Mouse (Mus musculus) kidney, adult 11 months (tissue): ENCODE data around the gene Gm20388.

Source experiments
- DNase-seq: peaks from one replicate; pipeline ENCODE4 v3.0.0; 2022

The Gm20388 gene

DNA sequence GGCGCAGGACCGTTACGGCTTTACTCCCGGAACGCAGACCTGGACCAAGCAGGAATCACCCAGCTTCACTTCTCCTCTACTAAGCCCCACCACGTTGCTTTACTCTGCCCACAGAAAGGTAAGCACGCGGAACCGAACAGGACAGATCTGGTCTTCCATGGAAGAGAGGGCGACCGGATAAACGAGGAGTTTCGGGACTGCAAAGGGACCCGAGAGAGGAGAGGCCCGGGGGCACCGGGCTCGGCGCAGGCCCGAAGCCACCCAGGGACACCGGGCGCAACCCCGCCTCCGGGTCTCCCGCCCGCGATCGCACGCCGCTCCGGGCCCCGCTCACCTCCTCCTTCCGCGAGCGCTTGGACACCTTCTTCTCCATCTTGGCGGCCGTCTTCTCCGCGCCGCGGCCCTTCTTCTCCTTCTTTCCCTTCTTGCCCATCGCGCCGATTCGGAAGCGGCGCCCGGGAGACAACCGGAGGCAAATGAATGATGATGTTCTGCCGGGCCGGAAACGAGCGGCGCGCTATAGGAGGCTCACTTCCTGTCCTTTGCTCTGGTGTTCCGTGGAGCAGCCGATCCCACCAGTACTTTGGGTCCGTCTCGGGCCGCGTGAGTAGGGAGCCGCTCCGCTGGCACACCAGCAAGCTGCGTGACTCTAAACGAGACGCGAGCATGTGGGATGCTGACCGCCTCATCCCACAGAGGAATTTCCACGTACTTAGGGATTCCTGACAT, 1918.6 kb downstream of the Gm20388 start, which contains the start of gene Klhdc4:
Gene Klhdc4, minus strand, starts transcription at position 522 of the 729 bp plus-strand sequence.
- DNase-seq = peak; percentile 75

DNA sequence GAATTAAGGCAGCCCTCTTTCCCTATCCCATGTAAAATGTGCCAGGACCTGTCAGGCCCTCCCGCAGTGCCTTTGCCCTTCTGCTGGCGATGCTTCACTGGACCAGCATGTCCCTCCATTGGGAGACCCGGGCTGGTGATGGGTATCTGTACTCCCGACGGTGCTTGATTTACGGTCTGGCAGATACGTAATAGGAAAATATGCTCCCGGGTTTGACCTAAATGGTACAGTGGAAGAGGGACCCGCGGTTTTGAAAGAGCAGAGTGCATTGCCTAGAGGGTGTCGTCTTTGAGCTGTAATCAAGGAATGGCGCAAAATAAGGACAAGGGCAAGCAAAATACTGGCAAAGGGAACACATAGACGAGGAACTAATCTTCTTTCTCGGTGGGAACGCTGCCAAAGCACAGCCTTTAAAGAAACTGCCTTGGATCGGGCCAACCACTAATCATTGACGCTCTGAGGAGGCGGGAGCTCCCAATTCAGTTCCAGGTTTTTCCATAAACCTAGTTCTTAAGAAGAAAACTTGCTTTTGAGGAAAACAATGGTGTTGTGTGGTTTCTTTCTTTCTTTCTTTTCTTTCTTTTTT, 1919.2 kb downstream of the Gm20388 start:
- no peak for DNase-seq

DNA sequence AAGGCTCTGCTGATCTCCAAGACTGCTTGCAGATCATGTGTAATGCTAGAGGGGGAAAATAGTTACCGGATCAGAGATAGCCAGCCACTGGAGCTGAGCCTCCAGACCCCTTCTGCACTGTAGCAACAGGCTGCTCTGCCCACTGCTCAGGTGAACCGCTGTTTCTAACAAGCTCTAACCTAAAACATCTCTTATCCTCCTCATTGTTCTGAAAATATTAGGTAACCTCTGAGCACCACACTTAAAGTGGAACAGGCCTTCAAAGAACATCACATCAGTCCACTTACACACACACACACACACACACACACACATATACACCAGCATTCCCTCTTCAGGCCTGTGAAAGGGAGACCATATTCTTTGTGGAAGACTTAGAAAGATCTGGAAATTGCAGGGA, 1921.4 kb downstream of the Gm20388 start:
- no peak for DNase-seq

DNA sequence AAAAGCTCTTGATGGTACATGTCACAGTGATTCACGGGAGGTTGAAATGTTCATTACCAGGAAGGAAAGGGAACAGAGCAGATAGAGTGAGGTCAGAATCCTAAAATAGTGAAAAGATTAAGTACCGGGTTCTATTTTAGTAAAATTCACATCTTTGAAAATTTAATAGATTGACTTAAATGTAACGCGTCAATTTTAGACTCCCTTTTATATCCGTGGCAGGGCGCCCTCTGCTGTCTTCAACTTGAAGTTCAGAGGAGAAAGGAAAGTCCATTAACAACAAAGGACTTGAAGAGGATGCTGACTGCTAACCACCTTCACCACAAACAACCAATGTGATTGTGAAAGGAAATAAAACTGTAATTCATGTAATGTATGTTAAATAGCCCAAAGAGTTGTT, 1921.9 kb downstream of the Gm20388 start:
- peak; percentile 43 for DNase-seq

DNA sequence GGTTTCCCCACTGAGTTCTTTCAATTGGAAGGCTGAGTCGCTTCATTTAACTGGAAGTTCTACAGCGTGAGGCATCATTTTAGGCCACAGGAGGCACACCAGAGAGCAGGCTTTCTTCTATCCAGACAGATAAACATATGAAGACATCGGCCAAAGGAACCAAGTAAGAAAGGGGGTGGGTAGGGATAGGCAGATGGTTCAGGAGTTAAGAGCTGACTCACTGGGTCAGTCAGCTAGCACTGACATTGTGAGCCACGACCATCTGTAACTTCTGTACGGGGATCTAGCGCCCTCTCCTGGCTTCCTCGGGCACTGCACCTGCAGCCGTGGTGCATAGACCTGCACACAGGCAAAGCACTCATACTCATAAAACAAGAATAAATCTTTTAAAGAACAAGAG, 1930.6 kb downstream of the Gm20388 start:
- peak; percentile 15 for DNase-seq

DNA sequence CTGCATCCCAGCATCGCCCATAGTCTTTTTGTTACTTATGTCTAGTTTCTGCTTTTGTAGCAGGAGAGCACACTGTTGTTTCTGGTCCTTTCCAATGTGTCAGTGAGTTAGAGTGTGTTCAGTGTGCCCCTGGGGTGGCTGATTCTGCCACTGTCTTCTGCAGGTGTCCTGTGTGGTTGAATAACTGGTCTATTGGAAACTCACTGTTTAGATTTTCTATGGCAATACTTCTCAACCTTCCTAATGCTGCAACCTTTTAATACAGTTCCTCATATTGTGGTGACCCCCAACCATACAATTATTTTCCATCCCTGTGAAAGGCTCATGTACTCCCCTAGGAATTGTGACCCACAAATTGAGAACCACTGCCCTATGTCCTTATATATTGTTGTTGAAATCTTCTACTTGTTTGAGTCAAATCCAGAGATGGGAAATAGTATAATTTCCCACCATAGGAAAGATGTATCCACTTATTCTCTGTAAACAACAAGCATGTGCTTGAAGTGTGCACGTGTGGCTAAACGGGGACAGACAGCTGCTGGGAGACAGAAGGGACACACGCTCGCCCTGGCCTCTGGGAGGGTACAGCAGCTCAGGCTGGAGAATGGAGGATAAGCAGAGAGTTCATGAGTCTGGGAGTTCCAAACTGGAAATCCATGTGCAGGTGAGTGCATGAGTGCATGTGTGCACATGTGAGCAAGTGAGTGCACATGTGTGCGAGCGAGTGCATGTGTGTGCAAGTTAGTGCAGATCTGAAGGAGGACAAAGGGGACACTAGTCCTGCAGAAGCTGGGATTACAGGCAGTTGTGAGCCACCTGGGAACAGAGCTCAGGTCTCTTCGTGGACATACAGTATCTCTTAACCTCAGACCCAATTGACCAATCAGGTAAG, 1931.7 kb downstream of the Gm20388 start:
- DNase-seq = no peak

DNA sequence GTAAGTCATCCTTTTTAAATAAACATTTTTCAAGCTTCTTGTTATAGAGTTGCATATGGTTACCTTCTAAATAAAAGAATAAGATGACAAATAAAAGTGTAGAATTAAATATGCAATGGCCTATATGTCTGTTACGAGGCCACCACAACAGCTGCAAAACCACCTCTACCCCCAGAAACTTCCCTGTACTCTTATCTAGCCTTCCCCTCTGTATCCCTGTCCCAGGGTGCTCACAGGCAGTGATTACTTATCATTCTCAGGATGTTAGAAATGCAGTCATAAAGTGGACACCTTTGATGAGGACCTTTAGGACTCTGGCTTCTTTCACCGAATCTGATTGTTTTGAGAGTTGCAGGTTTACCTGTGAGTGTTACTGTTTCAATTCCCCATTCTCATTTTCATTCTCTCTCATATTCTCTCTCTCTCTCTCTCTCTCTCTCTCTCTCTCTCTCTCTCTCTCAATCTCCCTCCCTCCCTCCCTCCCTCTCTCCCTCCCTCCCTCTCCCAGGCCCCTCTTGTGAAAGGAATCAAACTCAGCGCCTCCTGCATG, 1932.6 kb downstream of the Gm20388 start:
- no peak for DNase-seq

DNA sequence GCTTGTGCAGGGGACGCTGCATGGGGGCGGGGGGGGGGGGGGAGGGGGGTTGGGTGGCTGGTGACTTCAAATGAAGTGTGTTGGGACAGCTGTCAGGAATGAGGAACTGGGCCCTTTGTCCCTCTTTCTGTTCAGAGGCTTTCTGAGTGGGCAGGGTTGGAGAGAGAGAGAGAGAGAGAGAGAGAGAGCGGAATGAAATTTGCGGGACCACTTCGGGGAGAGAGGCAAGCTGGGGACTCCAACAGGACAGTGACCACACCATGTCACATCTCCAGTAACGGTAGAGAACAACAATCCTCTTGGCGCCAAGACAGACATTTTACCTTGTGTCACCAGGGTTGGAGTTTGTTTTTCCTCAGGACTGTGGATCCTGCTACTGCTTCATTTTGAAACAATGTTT, 1934.1 kb downstream of the Gm20388 start:
- no peak for DNase-seq

DNA sequence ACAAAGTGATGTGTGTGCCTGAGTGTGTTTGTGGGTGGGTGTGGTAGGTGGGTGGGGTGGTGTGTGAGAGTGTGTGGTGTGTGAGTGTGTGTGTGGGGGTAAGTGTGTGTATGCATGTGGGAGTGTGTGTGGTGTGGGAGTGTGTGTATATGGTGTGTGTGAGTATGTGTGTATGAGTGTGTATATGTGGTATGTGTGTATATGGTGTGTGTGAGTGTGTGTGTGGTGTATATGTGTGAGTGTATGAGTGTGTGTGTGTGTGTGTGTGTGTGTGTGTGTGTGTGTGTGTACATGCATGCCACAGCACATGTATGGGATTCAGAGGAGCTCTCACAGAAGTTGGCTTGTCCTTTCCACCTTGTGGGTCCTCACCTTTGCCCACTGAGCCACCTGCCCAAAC, 1936.2 kb downstream of the Gm20388 start:
- no peak for DNase-seq

DNA sequence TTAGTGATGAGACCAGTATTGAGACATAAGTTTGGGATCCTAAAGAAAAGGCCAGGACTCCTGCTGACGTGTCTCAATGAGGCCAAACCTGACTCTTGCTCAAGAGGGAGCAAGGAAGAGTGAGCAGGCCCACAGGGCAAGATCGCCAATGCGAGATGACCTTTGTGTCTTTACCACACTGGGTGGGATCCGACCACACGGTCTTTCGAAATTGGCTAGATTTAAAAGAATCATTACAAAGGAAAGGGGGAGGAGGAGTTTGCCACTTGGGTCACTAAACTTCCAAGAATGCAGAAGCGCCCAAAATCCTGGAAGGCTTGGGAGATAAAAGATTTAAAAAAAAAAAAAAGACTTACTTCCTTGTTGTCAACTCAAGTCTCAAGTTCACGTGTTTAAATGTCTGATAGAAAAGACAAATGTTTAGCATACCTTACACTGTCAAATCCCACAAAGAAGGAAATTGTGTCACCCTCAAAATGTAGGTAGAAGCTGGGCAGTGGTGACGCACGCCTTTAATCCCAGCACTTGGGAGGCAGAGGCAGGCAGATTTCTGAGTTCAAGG, 1936.7 kb downstream of the Gm20388 start:
- no peak for DNase-seq

DNA sequence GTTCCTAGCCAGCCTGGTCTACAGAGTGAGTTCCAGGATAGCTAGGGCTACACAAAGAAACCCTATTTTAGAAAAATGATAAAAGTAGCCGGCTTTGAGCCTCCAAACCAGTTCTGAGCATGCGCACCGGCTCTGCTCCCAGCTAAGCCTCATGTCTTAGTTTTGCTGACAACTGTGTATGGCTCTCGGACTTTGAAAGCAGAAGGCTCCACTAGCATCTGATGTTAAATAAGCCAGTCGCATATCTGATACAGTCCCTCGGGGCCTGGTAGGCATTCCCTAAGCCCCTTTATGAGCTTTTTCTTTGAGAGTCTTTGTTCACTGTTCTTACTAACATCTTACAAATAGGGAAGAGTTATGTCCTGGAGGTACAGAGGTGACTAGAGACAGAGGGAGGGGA, 1937.3 kb downstream of the Gm20388 start:
- DNase-seq = no peak

DNA sequence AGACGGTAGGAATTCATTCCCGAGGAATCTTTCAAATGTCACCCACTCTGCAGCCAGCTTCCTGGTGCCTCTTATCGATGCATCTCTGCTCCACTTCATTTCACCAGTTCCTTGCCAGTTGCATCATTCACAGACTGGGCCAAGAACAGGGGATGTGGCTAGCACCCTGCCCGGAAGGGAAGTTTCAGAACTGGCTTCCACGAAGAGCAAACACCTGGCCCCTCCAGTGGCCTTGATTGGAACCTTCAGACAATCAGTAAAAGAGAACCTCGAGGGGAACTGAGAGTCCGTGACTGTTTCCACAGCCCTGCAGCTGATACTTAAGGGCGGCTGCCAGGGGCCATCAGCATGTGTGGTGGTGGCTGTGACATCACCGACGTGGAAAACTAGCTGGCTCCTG, 1937.9 kb downstream of the Gm20388 start:
- DNase-seq = no peak

DNA sequence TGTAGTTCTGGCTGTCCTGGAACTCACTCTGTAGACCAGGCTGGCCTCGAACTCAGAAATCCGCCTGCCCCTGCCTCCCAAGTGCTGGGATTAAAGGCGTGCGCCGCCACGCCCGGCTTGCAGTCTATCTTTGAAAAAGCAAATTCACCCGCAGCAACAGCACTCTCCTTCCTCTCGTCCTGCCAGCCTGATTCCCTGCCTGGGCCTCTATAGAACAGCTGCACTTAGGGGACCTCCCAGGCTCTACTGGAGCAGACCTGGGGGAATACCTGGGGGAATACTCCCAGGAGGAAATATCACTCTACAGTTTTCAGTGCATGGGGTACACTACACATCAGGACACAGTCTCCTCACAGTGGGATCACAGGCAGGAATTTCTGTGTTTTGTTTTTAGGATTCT, 1938.7 kb downstream of the Gm20388 start:
- DNase-seq = no peak

DNA sequence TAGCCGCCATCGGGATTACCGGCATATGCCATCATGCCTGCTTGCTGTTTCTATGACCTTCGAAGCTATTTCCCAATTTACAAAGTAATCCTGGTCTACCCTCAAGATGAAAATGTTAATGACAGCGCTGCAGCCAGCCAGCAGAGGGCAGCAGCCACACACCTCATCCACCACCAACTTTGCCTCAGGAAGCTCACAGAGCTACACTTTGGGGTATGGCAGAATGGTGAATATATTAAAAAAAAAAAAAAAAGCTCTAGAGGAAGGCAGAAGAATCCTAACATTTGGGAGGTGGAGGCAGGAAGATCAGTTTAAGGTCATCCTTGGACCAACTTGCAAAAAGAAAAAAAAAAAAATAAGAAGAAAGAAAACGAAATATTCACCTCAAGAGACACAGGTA, 1939.4 kb downstream of the Gm20388 start:
- peak; percentile 51 for DNase-seq

DNA sequence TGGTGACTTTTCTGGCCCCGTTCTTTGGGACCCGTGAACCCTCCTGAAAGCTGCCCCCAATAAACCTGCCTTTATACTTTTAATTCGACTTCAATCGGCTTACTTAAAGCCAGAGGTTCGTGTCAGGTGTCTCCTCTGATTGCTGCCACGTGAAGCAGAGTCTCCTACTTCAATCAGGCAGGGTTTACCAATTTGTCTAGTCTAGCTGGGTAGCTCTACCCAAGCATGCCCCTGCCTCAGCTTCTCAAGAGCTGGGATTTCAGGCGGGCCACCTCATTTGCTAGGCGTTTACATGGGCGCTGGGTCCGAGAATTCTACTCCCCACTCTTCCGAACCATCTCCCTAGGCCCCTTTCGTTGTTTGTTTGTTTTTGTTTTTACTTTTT, 1939.8 kb downstream of the Gm20388 start:
- no peak for DNase-seq

DNA sequence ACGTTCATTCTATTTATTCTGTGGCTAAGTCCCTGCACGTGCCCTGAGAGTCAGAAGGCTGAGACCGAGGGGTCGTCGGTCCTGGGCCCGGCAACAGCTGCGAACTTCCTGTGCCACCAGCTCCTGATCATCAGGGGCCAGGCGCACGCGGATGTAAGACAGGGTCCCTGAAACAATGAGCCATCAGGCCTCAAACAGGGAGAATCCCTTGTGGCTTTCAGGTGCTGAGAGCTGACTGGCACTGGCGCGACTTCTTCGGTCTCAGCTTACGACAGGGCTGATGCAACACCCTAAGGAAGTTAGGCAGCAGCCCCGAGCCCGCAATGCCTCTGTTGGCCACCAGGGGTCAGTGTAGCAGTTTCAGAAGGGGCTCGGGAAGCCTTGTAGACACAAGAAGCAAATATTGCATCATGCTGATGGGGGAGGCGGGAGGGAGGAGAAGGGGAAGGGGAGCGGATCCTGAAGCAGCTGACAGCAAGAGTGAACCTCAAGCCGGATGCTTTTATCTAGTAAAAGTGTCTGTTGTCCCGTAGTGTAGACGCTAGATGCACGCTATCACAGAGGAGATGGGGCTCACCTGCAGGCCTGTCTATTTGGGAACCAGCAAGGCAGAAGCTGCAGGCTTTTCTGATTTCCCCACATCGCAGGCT, 1940.3 kb downstream of the Gm20388 start:
- DNase-seq = peak; percentile 85

DNA sequence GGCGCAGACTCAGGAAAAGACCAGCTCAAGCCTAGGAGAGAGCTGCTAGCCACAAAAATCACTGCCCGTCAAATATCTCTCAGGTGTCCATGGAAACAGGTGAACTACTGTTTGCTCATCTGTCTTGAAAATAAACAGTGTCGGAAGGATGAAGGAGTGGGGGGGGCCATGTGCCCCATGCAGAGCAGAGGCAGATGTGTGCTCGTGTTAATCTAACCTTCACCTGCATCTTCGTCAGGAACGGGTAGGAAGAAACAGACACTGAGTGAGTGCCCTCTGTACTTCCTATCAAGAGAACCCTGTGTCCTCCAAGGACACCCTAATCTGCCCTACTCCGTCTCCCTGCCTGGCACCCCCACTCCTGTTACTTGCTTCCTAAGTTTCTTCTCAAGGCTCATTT, 1941.1 kb downstream of the Gm20388 start:
- no peak for DNase-seq

DNA sequence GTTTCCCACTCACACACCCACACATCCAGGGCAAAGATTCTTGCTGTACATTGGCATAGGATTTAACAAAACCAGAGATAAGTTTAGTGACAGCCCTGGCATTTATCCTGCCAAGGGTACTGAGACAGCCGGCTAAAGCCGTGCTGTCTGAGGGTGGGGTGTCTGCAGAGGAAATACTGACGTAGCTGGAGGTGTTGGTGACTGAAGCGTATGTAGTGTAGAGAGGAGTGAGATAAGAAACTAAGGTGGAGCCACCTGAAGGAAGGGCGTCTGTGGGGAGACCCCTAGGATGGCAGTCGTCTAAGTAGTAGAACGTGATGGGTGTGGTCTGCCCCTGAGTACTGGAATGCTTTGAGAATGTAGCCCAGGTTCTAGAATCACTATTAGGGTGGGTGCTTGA, 1941.8 kb downstream of the Gm20388 start:
- no peak for DNase-seq

DNA sequence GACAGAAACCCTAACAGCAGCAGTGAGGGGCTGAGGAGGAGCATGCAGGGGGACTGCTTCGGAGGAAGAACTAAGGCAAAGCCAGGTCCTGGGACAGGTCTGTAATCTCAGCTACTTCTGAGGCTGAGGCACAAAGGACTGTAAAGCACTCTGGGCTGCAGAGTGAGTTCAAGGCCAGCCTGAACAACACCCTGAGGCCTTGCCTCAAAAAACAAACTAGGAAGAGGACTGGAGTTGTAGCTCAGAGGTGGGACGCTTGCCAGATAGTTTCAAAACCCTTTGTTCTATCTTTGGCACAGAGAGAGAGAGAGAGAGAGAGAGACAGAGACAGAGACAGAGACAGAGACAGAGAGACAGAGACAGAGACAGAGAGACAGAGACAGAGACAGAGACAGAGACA, 1942.9 kb downstream of the Gm20388 start:
- DNase-seq = no peak

DNA sequence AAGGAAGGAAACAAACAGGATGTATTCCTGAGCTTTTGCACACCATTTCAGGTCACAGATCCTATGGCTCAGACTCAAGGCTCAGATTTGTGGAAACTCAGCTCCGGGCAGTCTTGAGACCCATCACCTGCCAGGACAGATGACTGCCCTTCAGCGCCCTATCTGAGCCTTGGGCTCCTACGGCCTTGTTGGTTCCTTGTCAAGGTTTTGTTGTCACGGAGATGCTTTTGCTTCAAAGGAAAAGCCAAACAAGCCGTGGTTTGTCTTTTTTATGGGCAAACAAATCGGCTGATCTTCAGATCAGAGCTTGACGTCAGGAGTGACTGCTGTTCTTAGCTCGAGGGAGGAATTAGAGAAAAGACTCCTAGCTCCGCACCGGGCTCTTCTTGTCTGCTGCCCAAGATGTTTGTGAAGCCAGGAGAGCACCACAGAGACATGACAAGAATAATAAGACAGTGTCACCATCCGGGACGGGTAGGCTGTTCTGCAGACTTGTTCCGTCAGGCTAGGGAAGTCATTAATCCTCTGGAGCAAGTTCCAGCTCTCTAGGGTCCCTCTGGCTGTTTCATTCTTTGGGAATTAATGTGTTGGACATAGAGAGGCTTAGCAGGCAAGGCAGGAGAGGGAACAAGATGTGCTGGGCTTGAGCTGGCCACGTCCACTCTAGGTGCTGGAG, 1945.6 kb downstream of the Gm20388 start:
- no peak for DNase-seq

DNA sequence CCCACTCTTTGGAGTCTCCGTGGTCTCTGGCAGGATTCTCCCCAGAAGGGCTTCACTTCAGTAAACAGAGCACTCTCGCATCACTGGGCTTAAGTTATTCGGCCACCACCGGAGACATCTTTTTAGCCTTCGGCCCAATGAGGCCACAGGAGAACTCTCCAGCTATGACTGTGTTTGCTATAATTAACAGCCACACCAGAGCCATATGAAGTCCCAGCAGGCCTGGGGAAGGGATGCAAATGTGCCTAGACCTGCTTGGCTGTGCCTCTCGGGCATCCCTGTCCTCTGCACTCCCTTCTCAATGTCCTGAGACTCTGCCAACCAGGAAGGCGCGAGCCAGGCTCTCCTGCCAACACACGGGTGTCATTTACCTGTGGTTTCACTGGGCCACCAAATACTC, 1946.7 kb downstream of the Gm20388 start:
- peak; percentile 19 for DNase-seq

DNA sequence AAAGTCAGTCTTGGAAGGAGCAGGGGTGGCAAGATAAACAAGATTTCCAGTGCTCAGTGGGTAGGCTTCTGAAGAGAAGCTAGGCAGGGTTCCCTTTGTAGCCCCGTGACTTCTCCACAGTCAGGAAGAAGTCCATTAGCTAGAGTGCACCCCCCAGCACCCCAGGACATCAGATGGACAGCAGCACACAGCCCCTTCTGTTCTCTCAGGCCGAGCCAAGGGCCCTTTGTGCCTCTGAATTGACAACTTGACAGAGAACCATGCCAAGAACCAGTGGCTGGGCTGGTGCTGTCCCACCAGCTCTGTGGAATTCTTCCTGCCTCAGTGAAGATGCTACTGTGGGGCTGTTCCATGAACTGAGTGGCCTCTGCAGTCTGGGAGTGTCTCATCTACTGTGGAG, 1947.1 kb downstream of the Gm20388 start:
- DNase-seq = no peak
